Comparison of ENCODE assay signal across 7 mouse cellular contexts in genomic region chr16:44494441-44495108, GRCm38 (mm10).
DNase-seq lines count a peak whose midpoint lies in the region; ATAC-seq lines count a peak whose summit lies in the region.

No protein-coding gene starts in this region.

- H3K9me3 ChIP-seq in forebrain, embryonic 13.5 days (replicated peaks), result peaks cover 5% of the 10 kb centered on the region
- no peaks in the 10 kb centered on the region for H3K9me3 ChIP-seq in stomach, embryonic 15.5 days

- 37% methylated on average over 8 of the region's 8 CpGs for WGBS in forebrain, embryonic 13.5 days
- 35% methylated on average over 8 of the region's 8 CpGs for WGBS in stomach, embryonic 15.5 days

- no peak overlapping the region; the same call in 1 of the 2 replicates for H3K9ac ChIP-seq in forebrain, embryonic 13.5 days
- H3K9ac ChIP-seq in stomach, embryonic 15.5 days, result no peak overlapping the region

- no peaks in the 10 kb centered on the region for H3K27me3 ChIP-seq in forebrain, embryonic 13.5 days
- no peaks in the 10 kb centered on the region for H3K27me3 ChIP-seq in stomach, embryonic 15.5 days (replicated peaks)

- H3K36me3 ChIP-seq in forebrain, embryonic 13.5 days (ENCODE audit: poor library complexity, severe bottlenecking), result peaks cover 82% of the 10 kb centered on the region
- H3K36me3 ChIP-seq in stomach, embryonic 15.5 days, result peaks cover 25% of the 10 kb centered on the region

- peak; percentile 17 for DNase-seq in NIH3T3 (ENCODE audit: low read depth)
- DNase-seq in cerebellum, adult 11 months, result peak; percentile 71
- DNase-seq in kidney, postnatal 10 days, result peak; percentile 46
- no peak for DNase-seq in thymus, postnatal 4 days
- no peak for DNase-seq in spleen, postnatal 4 days (ENCODE audit: low spot score in 2 of 2)

- peak overlapping the region; percentile 12; the same call in 1 of the 2 replicates for H3K4me2 ChIP-seq in forebrain, embryonic 13.5 days
- H3K4me2 ChIP-seq in stomach, embryonic 15.5 days, result no peak overlapping the region

- H3K4me1 ChIP-seq in forebrain, embryonic 13.5 days, result peaks cover 39% of the 10 kb centered on the region
- peaks cover 13% of the 10 kb centered on the region; the same call in 1 of the 2 replicates for H3K4me1 ChIP-seq in stomach, embryonic 15.5 days

- peak; percentile 66 for ATAC-seq in forebrain, embryonic 13.5 days
- peak; percentile 11; the same call in 1 of the 2 replicates for ATAC-seq in stomach, embryonic 15.5 days (ENCODE audit: insufficient read depth, low FRiP score, low read depth)

- H3K4me3 ChIP-seq in forebrain, embryonic 13.5 days, result no peak overlapping the region
- H3K4me3 ChIP-seq in stomach, embryonic 15.5 days (replicated peaks), result no peak overlapping the region

- peak overlapping the region; percentile 86 for H3K27ac ChIP-seq in forebrain, embryonic 13.5 days
- H3K27ac ChIP-seq in stomach, embryonic 15.5 days, result peak overlapping the region; percentile 64

Comparison
In these comparisons a context has a peak if more than half of its experiments do, and no peak if none do; other contexts are left out.
1. DNase-seq: peak in NIH3T3 (single experiment), cerebellum, adult 11 months (single experiment) and kidney, postnatal 10 days (single experiment); none in thymus, postnatal 4 days (single experiment) and spleen, postnatal 4 days (0 of 2).